Mouse (Mus musculus) neutrophil, adult 83 days (primary cell): ENCODE results near the gene Olfr1378. TPM values are rescaled to one million over a fixed set of nuclear protein-coding genes. Genes with fewer than 3 reads are reported as not detected.

ENCODE experiments used
- total RNA-seq, 2 experiments: library from RNA; stranded (reverse); gene quantifications; one replicate each; pipeline ENCODE4 v1.2.4; 2023

Olfr1378 gene
- not detected for total RNA-seq

DNA sequence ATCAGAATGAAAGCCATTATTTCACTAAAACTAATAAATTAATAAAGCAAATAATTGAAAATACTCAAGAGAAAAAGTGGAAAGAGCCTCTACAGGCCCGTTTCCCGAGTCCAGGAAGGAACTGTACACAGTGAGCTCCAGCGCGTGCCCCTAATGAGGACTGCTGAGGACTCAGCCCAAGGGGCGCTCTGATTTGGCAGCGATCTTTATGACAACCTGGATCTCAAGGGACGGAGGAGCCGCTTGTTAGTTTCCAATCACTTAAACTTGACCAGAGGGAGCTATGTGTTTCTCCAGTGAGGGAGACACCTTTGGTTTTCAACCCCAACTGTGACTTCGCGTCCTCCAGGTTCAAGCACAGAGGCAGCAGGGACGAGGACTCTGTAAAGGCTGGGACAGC lies at the start of gene Olfr1378:
TSS of gene Olfr1378 (plus strand) at position 301 of the 400 bp plus-strand sequence.

DNA sequence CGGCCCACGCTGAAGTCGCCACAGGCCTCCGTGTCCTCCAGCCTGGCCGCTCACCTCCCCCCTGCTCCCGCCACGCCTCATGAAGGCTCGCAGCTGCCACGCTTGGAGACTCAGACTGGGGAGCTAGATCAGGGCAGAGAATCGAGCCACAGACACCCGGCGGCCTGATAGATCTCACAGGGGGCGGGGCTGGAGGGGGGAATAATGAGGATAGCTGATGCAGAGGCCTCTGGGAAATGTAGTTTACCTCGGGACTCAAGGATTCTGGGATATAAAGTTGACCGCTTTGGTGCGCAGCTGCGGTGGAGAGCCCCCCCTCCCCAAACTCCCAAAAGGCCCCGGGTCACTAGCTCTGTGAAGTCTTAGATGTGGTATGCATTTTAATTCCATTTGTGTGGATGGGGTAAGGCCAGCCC lies 34.9 kb upstream of the Olfr1378 start, which contains the start of gene Zfp354b:
TSS of gene Zfp354b (minus strand) at position 183 of the 416 bp plus-strand sequence.

DNA sequence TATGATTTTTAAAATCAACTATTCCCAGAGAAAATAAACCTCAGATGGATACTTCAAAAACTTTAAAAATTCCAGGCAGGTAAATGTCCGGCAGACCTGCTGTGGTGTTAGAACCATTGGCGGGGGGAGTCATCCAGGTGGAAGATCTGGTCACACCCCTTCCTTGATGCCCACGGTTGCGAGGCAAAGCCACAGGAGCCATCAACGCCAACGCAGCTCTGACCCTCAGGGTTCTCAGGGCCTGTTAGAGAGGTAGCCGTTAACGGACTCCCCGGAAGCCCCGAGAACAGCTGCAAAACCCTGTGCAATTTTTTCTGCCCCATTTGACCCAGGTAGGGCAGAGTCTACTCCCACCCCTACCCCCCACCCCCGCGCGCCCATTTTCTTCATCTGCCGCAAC lies 22.8 kb upstream of the Olfr1378 start, which contains the start of gene 4933414I15Rik:
TSS of gene 4933414I15Rik (minus strand) at position 260 of the 400 bp plus-strand sequence.

GRCm38 (mm10) chr11:50953665-50954064 lies 12.7 kb upstream of the Olfr1378 start, which contains the start of gene Prop1:
Gene Prop1, minus strand, starts transcription at chr11:50953765.

DNA sequence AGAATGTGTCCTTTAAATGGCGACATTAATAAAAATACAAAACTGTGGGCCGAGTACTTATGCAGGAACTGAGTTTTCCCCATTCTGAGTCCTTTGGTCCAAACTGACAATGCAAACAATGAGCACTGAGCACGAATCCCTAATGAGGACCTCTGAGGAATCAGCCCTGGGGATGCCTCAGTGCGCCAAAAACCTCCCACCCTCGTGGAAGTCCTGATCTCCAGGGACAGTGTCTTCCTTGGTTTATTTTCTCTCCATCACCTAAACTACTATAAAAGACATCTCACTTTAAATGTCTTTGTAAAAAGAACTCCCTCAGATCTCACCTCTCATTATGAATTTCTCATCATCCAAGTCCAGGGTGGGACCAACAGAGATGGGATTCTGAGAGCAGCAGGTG lies 15.3 kb downstream of the Olfr1378 start, which contains the start of gene Olfr1377:
TSS of gene Olfr1377 (plus strand) at position 301 of the 400 bp plus-strand sequence.

DNA sequence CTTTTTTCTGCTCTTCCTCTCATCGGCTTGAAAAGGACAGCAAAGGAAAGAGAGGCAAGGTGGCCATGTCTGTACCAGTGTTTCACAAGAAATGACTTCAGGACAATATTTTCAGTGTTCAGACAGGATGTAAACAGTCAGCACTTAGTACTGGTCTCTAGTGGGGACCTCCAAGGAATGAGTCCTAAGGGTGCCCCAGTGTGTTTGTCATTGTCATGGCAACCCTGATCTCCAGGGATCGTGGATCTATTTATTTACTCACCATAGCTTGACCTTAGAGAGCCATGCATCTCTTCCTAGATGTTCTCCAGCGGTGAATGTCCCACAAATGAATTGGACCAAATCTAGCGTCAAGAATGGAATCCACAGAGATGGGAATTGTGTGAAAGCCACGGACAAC lies 37.0 kb downstream of the Olfr1378 start, which contains the start of gene Olfr51:
TSS of gene Olfr51 (plus strand) at position 301 of the 400 bp plus-strand sequence.

DNA sequence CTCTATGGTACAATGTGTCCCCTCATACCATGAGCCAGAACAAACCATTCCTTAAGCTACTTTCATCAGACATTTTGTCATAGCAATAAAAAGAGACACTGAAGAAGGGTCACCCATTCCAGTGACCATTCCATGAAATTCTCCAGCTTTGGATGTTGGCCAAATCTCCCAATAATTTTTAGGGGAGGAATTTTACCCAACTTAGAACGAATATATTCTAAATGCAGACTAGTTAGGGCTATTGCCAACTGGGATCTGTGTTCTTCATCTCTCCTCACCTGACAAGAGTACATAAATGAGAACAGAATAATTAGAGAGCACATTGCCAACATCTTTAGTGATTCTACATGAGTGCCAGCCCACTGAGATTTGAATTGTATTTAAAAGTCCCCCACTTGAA lies 47.6 kb downstream of the Olfr1378 start, which contains the start of gene Olfr54:
TSS of gene Olfr54 (plus strand) at position 301 of the 400 bp plus-strand sequence.

Other genes starting within 250 kb of the Olfr1378 start
- gene Zfp354c, start 138.8 kb upstream of the Olfr1378 start, total RNA-seq, result under 1 TPM; 0.18 to 0.39 TPM
- not detected for gene Zfp879, start 125.0 kb upstream of the Olfr1378 start, total RNA-seq
- gene Grm6, start 115.8 kb upstream of the Olfr1378 start, total RNA-seq, result under 1 TPM; 0.64 to 0.90 TPM
- not detected for gene Zfp454, start 78.9 kb upstream of the Olfr1378 start, total RNA-seq
- under 1 TPM in 1 of 2 experiments, not detected in 1; 0.53 TPM for gene Zfp2, start 50.4 kb upstream of the Olfr1378 start, total RNA-seq
- gene Zfp354b, start 34.9 kb upstream of the Olfr1378 start, total RNA-seq, result under 1 TPM in 1 of 2 experiments, not detected in 1; 0.22 TPM
- gene 4933414I15Rik, start 22.8 kb upstream of the Olfr1378 start, total RNA-seq, result not detected
- not detected for gene Prop1, start 12.8 kb upstream of the Olfr1378 start, total RNA-seq
- not detected for gene Olfr1377, start 15.4 kb downstream of the Olfr1378 start, total RNA-seq
- gene Olfr51, start 37.1 kb downstream of the Olfr1378 start, total RNA-seq, result not detected
- gene Olfr54, start 47.7 kb downstream of the Olfr1378 start, total RNA-seq, result not detected
- not detected for gene Olfr1375, start 81.6 kb downstream of the Olfr1378 start, total RNA-seq
- not detected for gene Zfp354a, start 92.7 kb downstream of the Olfr1378 start, total RNA-seq